Mouse (Mus musculus): ENCODE measurements around the gene 1700015G11Rik. TPM values are rescaled to one million over a fixed set of nuclear protein-coding genes. Genes with fewer than 3 reads are reported as not detected.

1700015G11Rik gene
- polyA plus RNA-seq, 1 experiment from 2014 or later = not detected

- Histone ChIP-seq H3K27ac (replicated peaks) (no peak overlapping the region), H3K36me3 (no peaks in the 10 kb centered on the region), H3K4me2 (replicated peaks) (no peak overlapping the region), H3K4me1 (peaks cover 10% of the 10 kb centered on the region), H3K9me3 (no peaks in the 10 kb centered on the region), H3K27me3 (no peaks in the 10 kb centered on the region), H3K9ac (replicated peaks) (no peak overlapping the region), H3K4me3 (no peak overlapping the region)
- no peak for ATAC-seq (replicated peaks)
- WGBS = 95% methylated on average over 7 of the region's 7 CpGs
Measured at GRCm38 (mm10) chr7:51964681-51965080, 50.8 kb downstream of the 1700015G11Rik start.

GRCm38 (mm10) chr7:51962219-51962952 is 53.1 kb downstream of the 1700015G11Rik start:
- H3K9me3 ChIP-seq = no peaks in the 10 kb centered on the region
- no peaks in the 10 kb centered on the region for H3K27me3 ChIP-seq
- ATAC-seq (replicated peaks) = peak; percentile 67
- H3K9ac ChIP-seq (replicated peaks) = no peak overlapping the region
- WGBS = 33% methylated on average over 10 of the region's 10 CpGs
- no peak overlapping the region for H3K4me2 ChIP-seq (replicated peaks)
- no peak overlapping the region for H3K27ac ChIP-seq (replicated peaks)
- no peak overlapping the region for H3K4me3 ChIP-seq
- H3K4me1 ChIP-seq = peaks cover 10% of the 10 kb centered on the region
- H3K36me3 ChIP-seq = no peaks in the 10 kb centered on the region

Other genes starting within 250 kb of the 1700015G11Rik start
- 15.5 and 19.7 TPM in 2 replicates for gene Gas2, start 153.7 kb downstream of the 1700015G11Rik start, polyA plus RNA-seq (2015; fragmentation: Nextera tagmentation; extraction: Ambion mirVana)
- 11.2 and 11.8 TPM in 2 replicates for gene Fancf, start 153.5 kb downstream of the 1700015G11Rik start, polyA plus RNA-seq (2015; fragmentation: Nextera tagmentation; extraction: Ambion mirVana)
- gene Svip, start 9.7 kb downstream of the 1700015G11Rik start, polyA plus RNA-seq (2015; fragmentation: Nextera tagmentation; extraction: Ambion mirVana) = 22.5 and 23.4 TPM in 2 replicates